Mouse (Mus musculus): ENCODE results near the gene Polrmt. TPM values are rescaled to one million over a fixed set of nuclear protein-coding genes. Genes with fewer than 3 reads are reported as not detected.

Polrmt gene
- total RNA-seq (2012; rRNA removed): 109 and 159 TPM in 2 replicates

- Histone ChIP-seq H3K4me1 (ENCODE audit: control insufficient read depth in 2 of 2, insufficient read depth in 2 of 2, low read length in 2 of 2, poor library complexity in 1 of 2) (peaks cover 0 to 3% of the 10 kb centered on the region in 2 experiments; a peak in 2 of 4 replicates), H3K27ac (ENCODE audit: insufficient read depth, low read depth, low read length, poor library complexity, severe bottlenecking) (no peak within 1 kb of the TSS), H3K36me3 (ENCODE audit: control insufficient read depth, insufficient read depth, low read length, poor library complexity, severe bottlenecking) (peaks cover 23% of the 10 kb centered on the region), H3K4me3 (ENCODE audit: insufficient read depth in 1 of 2, low read depth in 1 of 2, low read length in 2 of 2, poor library complexity in 1 of 2, severe bottlenecking in 1 of 2) (peak within 1 kb of the TSS; percentile 79 to 89), H3K9me3 (ENCODE audit: control insufficient read depth, insufficient read depth, low read depth, low read length) (peaks cover 4% of the 10 kb centered on the region; the same call in 1 of the 2 replicates), H3K9ac (ENCODE audit: insufficient read depth, low read depth, low read length, poor library complexity, severe bottlenecking) (peak within 1 kb of the TSS; percentile 91)
- in situ Hi-C loops (cut with MboI; ENCODE audit: low sequenced_read_pairs in 2 of 2, unreplicated experiment in 2 of 2): no loop called here
- peak; percentile 95 for DNase-seq (ENCODE audit: low read depth, low spot score)
- peak; percentile 96 for TF ChIP-seq ZNF384 (IDR thresholded peaks at IDR 0.05; ENCODE audit: low read depth, low read length)
- no peak for TF ChIP-seq ZC3H11A (IDR thresholded peaks at IDR 0.05; ENCODE audit: borderline replicate concordance, low read depth, low read length)
- no peak for TF ChIP-seq MAFK (IDR thresholded peaks at IDR 0.05; ENCODE audit: insufficient read depth, low read depth, low read length)
- TF ChIP-seq HCFC1 (IDR thresholded peaks at IDR 0.05; ENCODE audit: borderline replicate concordance, insufficient read depth, low read length): peak; percentile 99
These were observed at the start of gene Polrmt for GRCm38 (mm10) chr10:79745898-79746773. Gene Polrmt, minus strand, starts transcription at chr10:79746581.

- H3K4me3 ChIP-seq (ENCODE audit: insufficient read depth in 1 of 2, low read depth in 1 of 2, low read length in 2 of 2, poor library complexity in 1 of 2, severe bottlenecking in 1 of 2): no peak overlapping the region
- DNase-seq (ENCODE audit: low read depth, low spot score): no peak
- peaks cover 10 to 31% of the 10 kb centered on the region in 2 experiments for H3K4me1 ChIP-seq (ENCODE audit: control insufficient read depth in 2 of 2, insufficient read depth in 2 of 2, low read length in 2 of 2, poor library complexity in 1 of 2)
- in situ Hi-C loops (cut with MboI; ENCODE audit: low sequenced_read_pairs in 2 of 2, unreplicated experiment in 2 of 2): no loop called here
- H3K36me3 ChIP-seq (ENCODE audit: control insufficient read depth, insufficient read depth, low read length, poor library complexity, severe bottlenecking): no peaks in the 10 kb centered on the region
- H3K9ac ChIP-seq (ENCODE audit: insufficient read depth, low read depth, low read length, poor library complexity, severe bottlenecking): no peak overlapping the region
- no peak for TF ChIP-seq ZNF384 (IDR thresholded peaks at IDR 0.05; ENCODE audit: low read depth, low read length)
- TF ChIP-seq ZC3H11A (IDR thresholded peaks at IDR 0.05; ENCODE audit: borderline replicate concordance, low read depth, low read length): no peak
- TF ChIP-seq MAFK (IDR thresholded peaks at IDR 0.05; ENCODE audit: insufficient read depth, low read depth, low read length): no peak
- no peak for TF ChIP-seq HCFC1 (IDR thresholded peaks at IDR 0.05; ENCODE audit: borderline replicate concordance, insufficient read depth, low read length)
- TF ChIP-seq CHD2 (IDR thresholded peaks at IDR 0.05; ENCODE audit: low read depth, low read length): no peak
- H3K27ac ChIP-seq (ENCODE audit: insufficient read depth, low read depth, low read length, poor library complexity, severe bottlenecking): no peak overlapping the region
- no peaks in the 10 kb centered on the region for H3K9me3 ChIP-seq (ENCODE audit: control insufficient read depth, insufficient read depth, low read depth, low read length)
These were observed 49.5 kb upstream of the Polrmt start for GRCm38 (mm10) chr10:79795905-79796304.

GRCm38 (mm10) chr10:79794491-79794931 lies 48.1 kb upstream of the Polrmt start:
- no peak for DNase-seq (ENCODE audit: low read depth, low spot score)
- TF ChIP-seq ZC3H11A (IDR thresholded peaks at IDR 0.05; ENCODE audit: borderline replicate concordance, low read depth, low read length) (no peak), ZNF384 (IDR thresholded peaks at IDR 0.05; ENCODE audit: low read depth, low read length) (no peak), MAFK (IDR thresholded peaks at IDR 0.05; ENCODE audit: insufficient read depth, low read depth, low read length) (no peak), CHD2 (IDR thresholded peaks at IDR 0.05; ENCODE audit: low read depth, low read length) (no peak), HCFC1 (IDR thresholded peaks at IDR 0.05; ENCODE audit: borderline replicate concordance, insufficient read depth, low read length) (no peak)

GRCm38 (mm10) chr10:79793738-79794490 lies 47.5 kb upstream of the Polrmt start:
- peak overlapping the region; percentile 77 to 98 for H3K4me3 ChIP-seq (ENCODE audit: insufficient read depth in 1 of 2, low read depth in 1 of 2, low read length in 2 of 2, poor library complexity in 1 of 2, severe bottlenecking in 1 of 2)
- peak overlapping the region; percentile 93 for H3K9ac ChIP-seq (ENCODE audit: insufficient read depth, low read depth, low read length, poor library complexity, severe bottlenecking)
- in situ Hi-C loops (cut with MboI; ENCODE audit: low sequenced_read_pairs in 2 of 2, unreplicated experiment in 2 of 2): no loop called here
- H3K36me3 ChIP-seq (ENCODE audit: control insufficient read depth, insufficient read depth, low read length, poor library complexity, severe bottlenecking): no peaks in the 10 kb centered on the region
- TF ChIP-seq MAFK (IDR thresholded peaks at IDR 0.05; ENCODE audit: insufficient read depth, low read depth, low read length): no peak
- TF ChIP-seq ZC3H11A (IDR thresholded peaks at IDR 0.05; ENCODE audit: borderline replicate concordance, low read depth, low read length): no peak
- no peak for TF ChIP-seq HCFC1 (IDR thresholded peaks at IDR 0.05; ENCODE audit: borderline replicate concordance, insufficient read depth, low read length)
- no peak for TF ChIP-seq ZNF384 (IDR thresholded peaks at IDR 0.05; ENCODE audit: low read depth, low read length)
- no peak for TF ChIP-seq CHD2 (IDR thresholded peaks at IDR 0.05; ENCODE audit: low read depth, low read length)
- H3K27ac ChIP-seq (ENCODE audit: insufficient read depth, low read depth, low read length, poor library complexity, severe bottlenecking): no peak overlapping the region; the same call in 1 of the 2 replicates
- peaks cover 10 to 26% of the 10 kb centered on the region in 2 experiments for H3K4me1 ChIP-seq (ENCODE audit: control insufficient read depth in 2 of 2, insufficient read depth in 2 of 2, low read length in 2 of 2, poor library complexity in 1 of 2)
- no peak for DNase-seq (ENCODE audit: low read depth, low spot score)
- H3K9me3 ChIP-seq (ENCODE audit: control insufficient read depth, insufficient read depth, low read depth, low read length): no peaks in the 10 kb centered on the region

More at GRCm38 (mm10) chr10:79794491-79794931, 48.1 kb upstream of the Polrmt start:
- no peak overlapping the region for H3K27ac ChIP-seq (ENCODE audit: insufficient read depth, low read depth, low read length, poor library complexity, severe bottlenecking)
- peaks cover 10 to 26% of the 10 kb centered on the region in 2 experiments for H3K4me1 ChIP-seq (ENCODE audit: control insufficient read depth in 2 of 2, insufficient read depth in 2 of 2, low read length in 2 of 2, poor library complexity in 1 of 2)
- H3K4me3 ChIP-seq (ENCODE audit: insufficient read depth in 1 of 2, low read depth in 1 of 2, low read length in 2 of 2, poor library complexity in 1 of 2, severe bottlenecking in 1 of 2): peak overlapping the region; percentile 77 to 98
- in situ Hi-C loops (cut with MboI; ENCODE audit: low sequenced_read_pairs in 2 of 2, unreplicated experiment in 2 of 2): no loop called here
- H3K36me3 ChIP-seq (ENCODE audit: control insufficient read depth, insufficient read depth, low read length, poor library complexity, severe bottlenecking): no peaks in the 10 kb centered on the region
- no peaks in the 10 kb centered on the region for H3K9me3 ChIP-seq (ENCODE audit: control insufficient read depth, insufficient read depth, low read depth, low read length)
- peak overlapping the region; percentile 45; the same call in 1 of the 2 replicates for H3K9ac ChIP-seq (ENCODE audit: insufficient read depth, low read depth, low read length, poor library complexity, severe bottlenecking)
